ENCODE assay signal across 24 mouse cellular contexts in the genomic region with DNA sequence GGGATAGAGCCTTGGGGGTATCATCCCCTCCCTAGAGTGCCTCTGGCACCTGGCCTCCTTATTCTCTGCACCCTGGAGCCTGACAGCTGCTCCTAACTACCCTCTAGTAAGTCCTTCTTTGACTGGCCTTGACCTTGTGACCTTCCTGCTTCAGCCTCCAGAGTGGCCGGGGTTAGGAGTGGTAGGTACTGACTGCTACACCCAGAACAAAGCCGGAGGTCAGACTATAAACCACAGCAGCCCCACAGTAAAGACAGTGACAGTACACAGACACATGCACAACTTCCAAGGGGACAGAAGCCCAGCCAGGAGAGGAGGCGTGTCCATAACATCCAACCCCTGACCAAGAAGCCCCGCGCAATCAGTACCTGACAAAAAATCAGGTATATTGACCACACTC.
DNase-seq lines count a peak whose midpoint lies in the region; ATAC-seq and TF ChIP-seq lines count a peak whose summit lies in the region.
"Had no signal": no experiment of that assay in that cellular context is flagged by ENCODE, and none has a peak within 500 bp of the region (broad histone marks: within the 10 kb centered on the region; RNA-seq: fewer than 3 reads in every experiment).

No protein-coding gene starts in this region.

- no peak overlapping the region for H3K4me2 ChIP-seq in heart, embryonic 12.5 days
- H3K4me2 ChIP-seq in lung, postnatal 0 days (replicated peaks; ENCODE audit: low read depth, low read length), result no peak overlapping the region
- H3K4me2 ChIP-seq in embryonic facial prominence, embryonic 15.5 days (replicated peaks), result no peak overlapping the region
- no peak overlapping the region for H3K4me2 ChIP-seq in hindbrain, embryonic 12.5 days (replicated peaks)
- H3K4me2 ChIP-seq: embryonic facial prominence, embryonic 12.5 days; heart, embryonic 15.5 days; liver, embryonic 12.5 days; neural tube, embryonic 15.5 days had no signal

- no peaks in the 10 kb centered on the region for H3K36me3 ChIP-seq in heart, embryonic 12.5 days
- H3K36me3 ChIP-seq in heart, adult 2 months (ENCODE audit: control insufficient read depth, insufficient read depth, low read length), result no peaks in the 10 kb centered on the region
- no peaks in the 10 kb centered on the region for H3K36me3 ChIP-seq in lung, postnatal 0 days (ENCODE audit: insufficient read depth, low read length)
- no peaks in the 10 kb centered on the region for H3K36me3 ChIP-seq in embryonic facial prominence, embryonic 15.5 days
- H3K36me3 ChIP-seq in hindbrain, embryonic 12.5 days, result no peaks in the 10 kb centered on the region
- H3K36me3 ChIP-seq: embryonic facial prominence, embryonic 12.5 days; heart, embryonic 15.5 days; limb, embryonic 12.5 days; liver, embryonic 12.5 days; neural tube, embryonic 15.5 days had no signal

- no peak for TF ChIP-seq EP300 in heart, adult 2 months (IDR thresholded peaks at IDR 0.05; ENCODE audit: insufficient read depth, low read depth, low read length)
- TF ChIP-seq EP300 in lung, postnatal 0 days (IDR thresholded peaks at IDR 0.05), result no peak

- no peak overlapping the region for H3K27ac ChIP-seq in heart, embryonic 12.5 days (ENCODE audit: poor library complexity, severe bottlenecking)
- H3K27ac ChIP-seq in heart, adult 2 months, result no peak overlapping the region
- no peak overlapping the region for H3K27ac ChIP-seq in lung, postnatal 0 days (ENCODE audit: low read length)
- peak overlapping the region; percentile 66; the same call in 1 of the 2 replicates for H3K27ac ChIP-seq in embryonic facial prominence, embryonic 15.5 days (replicated peaks)
- H3K27ac ChIP-seq in hindbrain, embryonic 12.5 days, result no peak overlapping the region
- H3K27ac ChIP-seq: heart, embryonic 15.5 days; hindbrain, postnatal 0 days; limb, embryonic 12.5 days; liver, embryonic 12.5 days; neural tube, embryonic 15.5 days had no signal

- TF ChIP-seq CTCF in heart, adult 2 months (IDR thresholded peaks at IDR 0.05), result no peak
- TF ChIP-seq CTCF in lung, postnatal 0 days (IDR thresholded peaks at IDR 0.05), result no peak

- DNase-seq in heart, adult 2 months, result no peak
- no peak for DNase-seq in lung, postnatal 0 days (ENCODE audit: low spot score)
- no peak for DNase-seq in lung, adult 18-20 months
- DNase-seq in left cerebral cortex, postnatal 14 days (ENCODE audit: low spot score in 2 of 2), result no peak
- DNase-seq: adrenal gland, postnatal 36 days; cerebellum, adult 11-12 months; cerebellum, postnatal 14 days; kidney, adult 2 months; kidney, postnatal 4 days; layer of hippocampus, adult 9-11 months; right cerebral cortex, postnatal 14 days; spleen, adult 18-20 months had no signal

- TF ChIP-seq POLR2A in heart, adult 2 months (IDR thresholded peaks at IDR 0.05; ENCODE audit: insufficient read depth, low read depth, low read length), result no peak

- intact Hi-C loops in heart, adult 2 months (cut with DNase I), result no loop called here
- intact Hi-C loops in left cerebral cortex, postnatal 14 days (cut with DNase I), result no loop called here

- H3K9ac ChIP-seq in heart, embryonic 12.5 days, result no peak overlapping the region
- H3K9ac ChIP-seq in heart, adult 2 months (ENCODE audit: low read depth, low read length), result no peak overlapping the region
- H3K9ac ChIP-seq in lung, postnatal 0 days (replicated peaks; ENCODE audit: low read depth), result no peak overlapping the region
- H3K9ac ChIP-seq in embryonic facial prominence, embryonic 15.5 days, result no peak overlapping the region
- no peak overlapping the region for H3K9ac ChIP-seq in hindbrain, embryonic 12.5 days
- H3K9ac ChIP-seq: embryonic facial prominence, embryonic 12.5 days; heart, embryonic 15.5 days; limb, embryonic 12.5 days; liver, embryonic 12.5 days; neural tube, embryonic 15.5 days had no signal

- 65% methylated on average over 5 of the region's 5 CpGs for WGBS in heart, embryonic 12.5 days
- WGBS in heart, adult 2 months, result 64% methylated on average over 5 of the region's 5 CpGs
- WGBS in lung, postnatal 0 days, result 75% methylated on average over 5 of the region's 5 CpGs
- 52% methylated on average over 5 of the region's 5 CpGs for WGBS in embryonic facial prominence, embryonic 15.5 days
- WGBS in hindbrain, embryonic 12.5 days, result 85% methylated on average over 5 of the region's 5 CpGs

- no peaks in the 10 kb centered on the region for H3K27me3 ChIP-seq in heart, embryonic 12.5 days (replicated peaks)
- no peaks in the 10 kb centered on the region for H3K27me3 ChIP-seq in heart, adult 2 months (ENCODE audit: control insufficient read depth, insufficient read depth, low read length)
- no peaks in the 10 kb centered on the region for H3K27me3 ChIP-seq in lung, postnatal 0 days (replicated peaks; ENCODE audit: insufficient read depth, low read length)
- no peaks in the 10 kb centered on the region for H3K27me3 ChIP-seq in embryonic facial prominence, embryonic 15.5 days
- H3K27me3 ChIP-seq in hindbrain, embryonic 12.5 days, result no peaks in the 10 kb centered on the region
- H3K27me3 ChIP-seq: embryonic facial prominence, embryonic 12.5 days; heart, embryonic 15.5 days; limb, embryonic 12.5 days; liver, embryonic 12.5 days; neural tube, embryonic 15.5 days; Patski had no signal

- H3K4me1 ChIP-seq in heart, embryonic 12.5 days (replicated peaks), result peaks cover 8% of the 10 kb centered on the region; the same call in 1 of the 2 replicates
- peaks cover 4% of the 10 kb centered on the region for H3K4me1 ChIP-seq in heart, adult 2 months (ENCODE audit: control insufficient read depth, insufficient read depth, low read length)
- H3K4me1 ChIP-seq in lung, postnatal 0 days (ENCODE audit: insufficient read depth, low read depth, low read length), result no peaks in the 10 kb centered on the region
- H3K4me1 ChIP-seq in embryonic facial prominence, embryonic 15.5 days, result peaks cover 26% of the 10 kb centered on the region
- no peaks in the 10 kb centered on the region for H3K4me1 ChIP-seq in hindbrain, embryonic 12.5 days
- H3K4me1 ChIP-seq: neural tube, embryonic 15.5 days had no signal

- 0 out of 2 replicates have a peak, but pooled peaks have one; percentile 33 for ATAC-seq in heart, embryonic 12.5 days (ENCODE audit: insufficient number of reproducible peaks, low FRiP score)
- ATAC-seq in lung, postnatal 0 days, result 0 out of 2 replicates have a peak, but pooled peaks have one; percentile 19
- no peak for ATAC-seq in embryonic facial prominence, embryonic 15.5 days (ENCODE audit: insufficient number of reproducible peaks, low FRiP score, low TSS enrichment, low read depth)
- ATAC-seq in hindbrain, embryonic 12.5 days (ENCODE audit: low FRiP score), result no peak
- ATAC-seq: forebrain, embryonic 16.5 days; hindbrain, postnatal 0 days; liver, embryonic 12.5 days; midbrain, embryonic 16.5 days; Patski had no signal

- no peaks in the 10 kb centered on the region for H3K9me3 ChIP-seq in heart, embryonic 12.5 days (replicated peaks)
- H3K9me3 ChIP-seq in lung, postnatal 0 days (ENCODE audit: low read length), result no peaks in the 10 kb centered on the region
- H3K9me3 ChIP-seq in embryonic facial prominence, embryonic 15.5 days (replicated peaks), result no peaks in the 10 kb centered on the region
- no peaks in the 10 kb centered on the region for H3K9me3 ChIP-seq in hindbrain, embryonic 12.5 days (replicated peaks)
- H3K9me3 ChIP-seq: embryonic facial prominence, embryonic 12.5 days; heart, embryonic 15.5 days; limb, embryonic 12.5 days; liver, embryonic 12.5 days; neural tube, embryonic 15.5 days had no signal

- H3K79me2 ChIP-seq in heart, adult 2 months (replicated peaks; ENCODE audit: control insufficient read depth, insufficient read depth, low read length), result no peaks in the 10 kb centered on the region

- no peak overlapping the region for H3K4me3 ChIP-seq in heart, embryonic 12.5 days
- no peak overlapping the region for H3K4me3 ChIP-seq in heart, adult 2 months
- H3K4me3 ChIP-seq in lung, postnatal 0 days (ENCODE audit: low read depth, low read length), result no peak overlapping the region
- H3K4me3 ChIP-seq in embryonic facial prominence, embryonic 15.5 days (replicated peaks), result no peak overlapping the region
- H3K4me3 ChIP-seq in hindbrain, embryonic 12.5 days, result no peak overlapping the region
- H3K4me3 ChIP-seq: embryonic facial prominence, embryonic 12.5 days; heart, embryonic 15.5 days; limb, embryonic 12.5 days; liver, embryonic 12.5 days; neural tube, embryonic 15.5 days had no signal

Comparison
In these comparisons a context has a peak if more than half of its experiments do, and no peak if none do; other contexts are left out.
1. ATAC-seq: peak in heart, embryonic 12.5 days (single experiment) and lung, postnatal 0 days (single experiment); none in embryonic facial prominence, embryonic 15.5 days (single experiment) and hindbrain, embryonic 12.5 days (single experiment).